Mouse (Mus musculus): ENCODE results near the gene Neto2.

DNA sequence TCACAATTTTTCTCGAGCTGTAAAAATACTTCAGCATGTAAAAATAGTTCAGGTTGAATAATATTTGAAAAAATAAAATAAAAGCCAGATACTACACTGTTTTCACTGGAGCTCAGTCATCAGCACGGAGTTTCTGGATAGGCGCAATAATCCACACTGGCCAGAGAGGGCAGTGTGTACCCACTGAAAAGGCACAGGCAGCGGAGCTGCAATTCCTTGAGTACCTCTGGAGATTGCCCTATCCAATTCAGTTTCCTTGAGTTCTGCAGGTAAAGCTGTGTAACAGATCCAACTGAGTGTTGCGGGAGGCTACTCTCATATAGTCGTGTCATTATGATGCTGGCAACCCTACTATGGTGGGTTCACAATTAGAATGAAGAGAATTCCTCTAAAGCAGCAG, 1.7 kb downstream of the Neto2 start:
- TF ChIP-seq POLR2A (IDR thresholded peaks at IDR 0.05; ENCODE audit: low read depth, low read length): no peak
- TF ChIP-seq CTCF (conservative IDR thresholded peaks at IDR 0.05; ENCODE audit: insufficient read depth, insufficient read length, low read depth, low read length): peak; percentile 94

Data from kidney, adult 2 months (tissue).